Mouse (Mus musculus) liver, embryonic 11.5 days (tissue): Measurements from ENCODE around the gene Plcl1. TPM values are rescaled to one million over a fixed set of nuclear protein-coding genes. Genes with fewer than 3 reads are reported as not detected.

Experiments used
- ATAC-seq: fragments of 200-750 bp; cut with Nextera tagmentation; replicated peaks from 2 replicates; pipeline ENCODE4 v1.8.0; 2017; ENCODE audit warnings: moderate number of reproducible peaks, mild to moderate bottlenecking, moderate TSS enrichment, moderate library complexity; ENCODE audit not compliant: low FRiP score
- DNase-seq: peaks from one replicate; pipeline ENCODE4 v3.0.0-alpha.2; 2017; ENCODE audit warnings: low spot score
- H3K27ac ChIP-seq: fragments of 300-500 bp; sonication (generic); 2 replicates; pipeline ENCODE4 v1.5.1; 2014; ENCODE audit warnings: mild to moderate bottlenecking, low read depth, low read length, control low read depth
- H3K27me3 ChIP-seq: fragments of 300-500 bp; sonication (generic); replicated peaks from 2 replicates; pipeline ENCODE4 v1.6.1; 2014; ENCODE audit warnings: low read length, mixed read lengths; ENCODE audit not compliant: control insufficient read depth, insufficient read depth
- H3K36me3 ChIP-seq: fragments of 300-500 bp; sonication (generic); 2 replicates; pipeline ENCODE4 v1.6.1; 2014; ENCODE audit warnings: mild to moderate bottlenecking, low read length, moderate library complexity, mixed read lengths; ENCODE audit not compliant: control insufficient read depth, insufficient read depth
- H3K4me1 ChIP-seq: fragments of 300-500 bp; sonication (generic); replicated peaks from 2 replicates; pipeline ENCODE4 v1.6.1; 2014; ENCODE audit warnings: low read length, mixed read lengths; ENCODE audit not compliant: control insufficient read depth, insufficient read depth
- H3K4me2 ChIP-seq: fragments of 300-500 bp; sonication (generic); 2 replicates; pipeline ENCODE4 v1.6.1; 2014; ENCODE audit warnings: mild to moderate bottlenecking, control low read depth, moderate library complexity
- H3K4me3 ChIP-seq: fragments of 300-500 bp; sonication (generic); 2 replicates; pipeline ENCODE4 v1.5.1; 2014; ENCODE audit warnings: low read depth, low read length, control low read depth
- H3K9ac ChIP-seq: fragments of 300-500 bp; sonication (generic); 2 replicates; pipeline ENCODE4 v1.6.1; 2014; ENCODE audit warnings: low read depth, low read length, control low read depth
- H3K9me3 ChIP-seq: fragments of 300-500 bp; sonication (generic); 2 replicates; pipeline ENCODE4 v1.6.1; 2016; ENCODE audit warnings: low read length, inconsistent platforms, mixed read lengths; ENCODE audit not compliant: control insufficient read depth
- WGBS: fragments of 180-500 bp; shearing (Covaris S2); extraction: QIAGEN DNeasy Blood & Tissue Kit; methylation state at CpG from one replicate; pipeline ENCODE4 v1.1.7; 2014; 5-methylcytosine and 5-hydroxymethylcytosine counted together
- polyA plus RNA-seq: library from polyadenylated mRNA; unstranded; fragments of >200 nt; fragmentation: Nextera tagmentation; extraction: Ambion mirVana; gene quantifications from 2 replicates; pipeline ENCODE4 v1.2.1, GENCODE M21; 2014

Plcl1 gene
- polyA plus RNA-seq, 1 experiment from 2014 or later, result 0.63 TPM

- peak; percentile 36 for DNase-seq
- Histone ChIP-seq H3K27me3 (peaks cover 33% of the 10 kb centered on the region), H3K9ac (no peak overlapping the region)
Observed at GRCm38 (mm10) chr1:55404439-55404838, 1.3 kb upstream of the Plcl1 start.

GRCm38 (mm10) chr1:55406023-55406413 lies 297 bp downstream of the Plcl1 start:
- Histone ChIP-seq H3K4me3 (peak overlapping the region; percentile 51), H3K9me3 (no peaks in the 10 kb centered on the region), H3K36me3 (no peaks in the 10 kb centered on the region), H3K9ac (no peak overlapping the region; the same call in 1 of the 2 replicates), H3K27me3 (peaks cover 33% of the 10 kb centered on the region), H3K4me2 (peak overlapping the region; percentile 75), H3K27ac (no peak overlapping the region), H3K4me1 (peaks cover 3% of the 10 kb centered on the region; the same call in 1 of the 2 replicates)
- under 1% methylated on average over 41 of the region's 42 CpGs for WGBS
- ATAC-seq (peak; percentile 56), DNase-seq (no peak)

More at GRCm38 (mm10) chr1:55404439-55404838, 1.3 kb upstream of the Plcl1 start:
- ATAC-seq, result no peak
- no peaks in the 10 kb centered on the region for H3K36me3 ChIP-seq
- 3% methylated on average over 3 of the region's 3 CpGs for WGBS
- no peak overlapping the region for H3K4me3 ChIP-seq
- H3K4me1 ChIP-seq, result peaks cover 3% of the 10 kb centered on the region; the same call in 1 of the 2 replicates
- no peaks in the 10 kb centered on the region for H3K9me3 ChIP-seq
- no peak overlapping the region for H3K27ac ChIP-seq
- H3K4me2 ChIP-seq, result no peak overlapping the region

GRCm38 (mm10) chr1:55406531-55407375 lies 1.0 kb downstream of the Plcl1 start:
- 5% methylated on average over 35 of the region's 35 CpGs for WGBS
- peaks cover 33% of the 10 kb centered on the region for H3K27me3 ChIP-seq
- no peak for ATAC-seq

GRCm38 (mm10) chr1:55410670-55411069 lies 4.9 kb downstream of the Plcl1 start:
- WGBS, result 72% methylated on average over 2 of the region's 2 CpGs
- no peak for ATAC-seq
- Histone ChIP-seq H3K9me3 (no peaks in the 10 kb centered on the region), H3K4me2 (no peak overlapping the region), H3K36me3 (no peaks in the 10 kb centered on the region), H3K4me3 (no peak overlapping the region), H3K4me1 (no peaks in the 10 kb centered on the region), H3K9ac (no peak overlapping the region), H3K27ac (no peak overlapping the region), H3K27me3 (peaks cover 21% of the 10 kb centered on the region)
- DNase-seq, result no peak

More at GRCm38 (mm10) chr1:55406531-55407375, 1.0 kb downstream of the Plcl1 start:
- Histone ChIP-seq H3K36me3 (no peaks in the 10 kb centered on the region), H3K9me3 (no peaks in the 10 kb centered on the region), H3K4me3 (peak overlapping the region; percentile 51), H3K4me2 (peak overlapping the region; percentile 75), H3K4me1 (peaks cover 3% of the 10 kb centered on the region; the same call in 1 of the 2 replicates), H3K27ac (no peak overlapping the region), H3K9ac (no peak overlapping the region; the same call in 1 of the 2 replicates)
- DNase-seq, result peak; percentile 49

GRCm38 (mm10) chr1:55411079-55411478 lies 5.4 kb downstream of the Plcl1 start:
- Histone ChIP-seq H3K36me3 (no peaks in the 10 kb centered on the region), H3K4me3 (no peak overlapping the region), H3K27me3 (peaks cover 17% of the 10 kb centered on the region), H3K9me3 (no peaks in the 10 kb centered on the region), H3K4me1 (no peaks in the 10 kb centered on the region), H3K9ac (no peak overlapping the region), H3K4me2 (no peak overlapping the region), H3K27ac (no peak overlapping the region)
- WGBS, result 72% methylated on average over 2 of the region's 2 CpGs
- ATAC-seq, result no peak
- no peak for DNase-seq

- no peak for ATAC-seq
- Histone ChIP-seq H3K9me3 (no peaks in the 10 kb centered on the region), H3K27me3 (0 out of 2 replicates have a peak, but pooled peaks cover 4% of the 10 kb centered on the region), H3K4me3 (no peak overlapping the region), H3K4me1 (no peaks in the 10 kb centered on the region), H3K4me2 (no peak overlapping the region), H3K36me3 (no peaks in the 10 kb centered on the region), H3K27ac (no peak overlapping the region), H3K9ac (no peak overlapping the region)
- no peak for DNase-seq
- 75% methylated on average over 6 of the region's 6 CpGs for WGBS
Observed at GRCm38 (mm10) chr1:55412569-55412968, 6.8 kb downstream of the Plcl1 start.

GRCm38 (mm10) chr1:55413534-55413933 lies 7.8 kb downstream of the Plcl1 start:
- Histone ChIP-seq H3K4me2 (no peak overlapping the region), H3K27ac (no peak overlapping the region), H3K4me1 (no peaks in the 10 kb centered on the region), H3K9ac (no peak overlapping the region), H3K9me3 (no peaks in the 10 kb centered on the region), H3K27me3 (no peaks in the 10 kb centered on the region), H3K36me3 (no peaks in the 10 kb centered on the region), H3K4me3 (no peak overlapping the region)
- DNase-seq (no peak), ATAC-seq (no peak)
- 63% methylated on average over 1 of the region's 1 CpGs for WGBS

GRCm38 (mm10) chr1:55418968-55419367 lies 13.2 kb downstream of the Plcl1 start:
- no peak for DNase-seq
- whole genome bisulfite sequencing, result 49% methylated on average over 3 of the region's 3 CpGs
- Histone ChIP-seq H3K9ac (no peak overlapping the region), H3K4me2 (no peak overlapping the region), H3K9me3 (no peaks in the 10 kb centered on the region), H3K27me3 (no peaks in the 10 kb centered on the region), H3K27ac (no peak overlapping the region), H3K4me1 (no peaks in the 10 kb centered on the region), H3K36me3 (no peaks in the 10 kb centered on the region), H3K4me3 (no peak overlapping the region)
- no peak for ATAC-seq

- H3K4me1 ChIP-seq, result no peaks in the 10 kb centered on the region
- H3K27ac ChIP-seq, result no peak overlapping the region
- no peak for DNase-seq
- no peaks in the 10 kb centered on the region for H3K36me3 ChIP-seq
- H3K4me2 ChIP-seq, result no peak overlapping the region
- H3K9ac ChIP-seq, result no peak overlapping the region
- WGBS, result 71% methylated on average over 2 of the region's 2 CpGs
- no peaks in the 10 kb centered on the region for H3K9me3 ChIP-seq
- no peak for ATAC-seq
- H3K27me3 ChIP-seq, result no peaks in the 10 kb centered on the region
- H3K4me3 ChIP-seq, result no peak overlapping the region
Observed at GRCm38 (mm10) chr1:55427607-55428006, 21.9 kb downstream of the Plcl1 start.
